Mouse (Mus musculus): ENCODE data around the gene Abcg8. TPM values are rescaled to one million over a fixed set of nuclear protein-coding genes. Genes with fewer than 3 reads are reported as not detected.

The Abcg8 gene
- not detected for total RNA-seq (2021)
- long read RNA-seq, experiment 1, result 0 reads
- long read RNA-seq, experiment 2, result 0 reads

- DNase-seq, result peak; percentile 27
- intact Hi-C loops (cut with DNase I; ENCODE audit: low total_unique reads), result no loop called here
These were observed at the start of gene Abcg8 for GRCm38 (mm10) chr17:84675951-84676366. TSS of gene Abcg8 (plus strand) at chr17:84676302.

DNA sequence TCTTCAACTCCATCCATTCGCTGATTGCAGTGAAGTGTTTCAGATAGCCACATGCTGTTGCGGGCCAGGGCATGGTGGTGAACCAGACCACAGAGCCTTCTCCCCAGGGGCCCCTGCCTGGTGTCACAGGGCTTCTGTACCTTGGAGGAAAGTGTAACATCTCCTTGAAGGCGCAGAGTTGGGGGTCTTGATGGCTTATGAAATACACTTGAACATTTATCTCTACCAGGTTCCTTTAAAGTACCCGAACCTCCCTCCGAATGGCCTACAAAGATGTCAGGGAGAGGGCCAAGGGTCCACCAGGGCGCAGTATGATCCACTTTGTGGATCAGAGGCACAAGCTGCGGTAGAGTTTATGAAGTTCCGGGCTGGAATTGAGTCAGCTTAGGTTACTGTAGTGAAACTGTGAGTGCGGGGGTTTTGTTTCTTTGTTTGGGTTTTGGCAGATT is 49.2 kb upstream of the Abcg8 start:
- no peak for DNase-seq
- intact Hi-C loops (cut with DNase I; ENCODE audit: low total_unique reads), result no loop called here

DNA sequence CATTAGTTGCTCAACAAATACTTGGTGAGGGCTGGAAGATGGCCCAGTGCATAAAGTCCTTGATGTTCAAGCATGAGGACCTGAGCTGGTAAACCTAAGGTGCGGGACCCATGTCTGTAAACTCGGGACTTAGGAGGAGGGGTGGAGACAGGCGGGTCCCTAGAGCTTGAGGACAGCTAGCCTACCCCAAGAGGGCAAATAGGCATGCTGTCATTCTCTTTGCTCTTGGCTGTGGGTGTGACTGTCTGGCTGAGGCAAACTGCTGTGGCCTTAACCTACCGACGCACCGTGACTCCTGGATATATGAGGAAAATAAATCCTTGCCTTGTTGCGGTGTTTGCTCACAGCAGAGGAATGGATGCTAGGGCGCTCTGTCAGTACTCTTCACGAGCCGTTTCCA is 48.4 kb upstream of the Abcg8 start:
- DNase-seq, result no peak
- intact Hi-C loops (cut with DNase I; ENCODE audit: low total_unique reads), result no loop called here

DNA sequence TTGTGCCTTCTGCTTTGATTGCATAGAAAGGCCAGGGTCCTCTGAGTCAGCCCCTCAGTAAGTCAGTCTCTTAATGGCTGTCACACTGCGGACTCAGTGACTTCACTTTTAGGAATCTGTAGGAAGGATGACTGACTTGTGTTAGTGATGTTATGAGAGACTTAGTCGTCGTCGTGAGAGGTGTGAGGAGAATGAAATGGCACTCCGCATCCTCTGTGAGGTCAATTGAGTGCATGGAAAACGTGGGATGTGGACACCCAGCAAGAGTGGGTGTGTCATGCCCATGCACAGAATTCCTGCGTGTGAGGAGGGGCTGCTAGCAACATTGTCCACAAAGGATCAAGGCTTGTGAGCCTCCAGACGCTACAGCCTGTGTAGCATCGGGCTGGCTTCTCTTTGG is 47.5 kb upstream of the Abcg8 start:
- intact Hi-C loops (cut with DNase I; ENCODE audit: low total_unique reads), result no loop called here
- DNase-seq, result no peak

DNA sequence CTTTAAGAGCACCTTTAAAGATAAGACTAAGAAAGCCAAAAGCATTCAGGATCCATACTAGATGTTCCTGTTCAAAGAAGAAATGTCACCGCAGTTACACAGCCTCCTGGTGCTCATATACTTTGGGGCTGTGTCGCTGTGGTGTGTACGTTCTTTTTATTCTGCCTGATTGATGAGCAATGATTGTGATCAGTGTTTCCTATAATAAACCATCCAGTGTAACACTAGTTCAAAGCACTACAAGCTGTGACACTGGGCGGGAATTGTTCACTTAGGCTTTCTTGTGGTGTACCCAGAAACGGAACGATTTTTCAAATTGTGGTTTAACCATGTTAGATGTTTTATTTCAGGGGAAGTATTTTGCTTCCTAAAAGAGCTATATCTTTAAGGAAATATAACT is 44.3 kb upstream of the Abcg8 start:
- no peak for DNase-seq
- intact Hi-C loops (cut with DNase I; ENCODE audit: low total_unique reads), result no loop called here

DNA sequence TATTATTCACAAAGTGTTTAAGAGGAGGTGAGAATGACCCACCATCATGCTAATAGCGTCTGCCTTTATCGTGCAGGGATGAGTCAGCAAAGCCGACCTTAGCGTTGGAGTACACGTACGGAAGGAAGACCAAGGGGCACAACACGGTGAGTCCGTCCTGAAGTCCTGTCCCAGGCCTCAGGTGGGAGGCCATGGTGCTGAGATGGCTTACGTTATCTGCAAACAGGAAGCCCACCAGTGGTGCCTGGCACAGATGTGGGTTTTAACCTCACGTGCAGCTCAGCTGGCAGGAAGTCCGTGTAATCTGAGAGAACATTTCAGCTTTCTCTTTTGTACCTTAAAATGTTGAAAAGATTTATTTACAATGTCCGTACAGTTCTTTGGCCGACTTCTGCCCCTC is 42.7 kb upstream of the Abcg8 start:
- intact Hi-C loops (cut with DNase I; ENCODE audit: low total_unique reads), result no loop called here
- DNase-seq, result no peak

- DNase-seq, result peak; percentile 28
- intact Hi-C loops (cut with DNase I; ENCODE audit: low total_unique reads), result no loop called here
These were observed 39.8 kb upstream of the Abcg8 start for GRCm38 (mm10) chr17:84636328-84636727.

DNA sequence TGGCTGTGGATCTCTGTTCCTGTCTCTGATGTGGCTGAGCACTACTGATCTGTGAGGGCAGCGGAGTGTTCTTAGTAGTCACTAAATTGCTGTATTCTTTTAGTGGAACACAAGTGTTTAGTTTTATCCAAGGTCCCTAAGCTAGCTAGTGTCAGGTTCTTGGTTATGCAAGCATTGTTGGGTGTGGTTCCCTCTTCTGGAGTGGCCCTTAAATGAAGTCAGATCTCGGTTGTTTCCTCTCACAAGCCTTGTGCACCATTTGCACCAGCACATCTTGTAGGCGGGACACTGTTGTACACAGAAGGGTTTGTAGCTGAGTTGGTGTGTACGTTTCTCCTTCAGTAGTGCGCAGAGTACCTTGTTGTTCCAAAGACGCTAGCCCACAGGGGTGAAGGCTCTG is 38.1 kb upstream of the Abcg8 start:
- no peak for DNase-seq
- intact Hi-C loops (cut with DNase I; ENCODE audit: low total_unique reads), result no loop called here

GRCm38 (mm10) chr17:84639796-84640378 is 36.2 kb upstream of the Abcg8 start:
- no peak for DNase-seq
- intact Hi-C loops (cut with DNase I; ENCODE audit: low total_unique reads), result no loop called here

GRCm38 (mm10) chr17:84641893-84642292 is 34.2 kb upstream of the Abcg8 start:
- no peak for DNase-seq
- intact Hi-C loops (cut with DNase I; ENCODE audit: low total_unique reads), result no loop called here

GRCm38 (mm10) chr17:84642324-84642723 is 33.8 kb upstream of the Abcg8 start:
- intact Hi-C loops (cut with DNase I; ENCODE audit: low total_unique reads), result no loop called here
- no peak for DNase-seq

DNA sequence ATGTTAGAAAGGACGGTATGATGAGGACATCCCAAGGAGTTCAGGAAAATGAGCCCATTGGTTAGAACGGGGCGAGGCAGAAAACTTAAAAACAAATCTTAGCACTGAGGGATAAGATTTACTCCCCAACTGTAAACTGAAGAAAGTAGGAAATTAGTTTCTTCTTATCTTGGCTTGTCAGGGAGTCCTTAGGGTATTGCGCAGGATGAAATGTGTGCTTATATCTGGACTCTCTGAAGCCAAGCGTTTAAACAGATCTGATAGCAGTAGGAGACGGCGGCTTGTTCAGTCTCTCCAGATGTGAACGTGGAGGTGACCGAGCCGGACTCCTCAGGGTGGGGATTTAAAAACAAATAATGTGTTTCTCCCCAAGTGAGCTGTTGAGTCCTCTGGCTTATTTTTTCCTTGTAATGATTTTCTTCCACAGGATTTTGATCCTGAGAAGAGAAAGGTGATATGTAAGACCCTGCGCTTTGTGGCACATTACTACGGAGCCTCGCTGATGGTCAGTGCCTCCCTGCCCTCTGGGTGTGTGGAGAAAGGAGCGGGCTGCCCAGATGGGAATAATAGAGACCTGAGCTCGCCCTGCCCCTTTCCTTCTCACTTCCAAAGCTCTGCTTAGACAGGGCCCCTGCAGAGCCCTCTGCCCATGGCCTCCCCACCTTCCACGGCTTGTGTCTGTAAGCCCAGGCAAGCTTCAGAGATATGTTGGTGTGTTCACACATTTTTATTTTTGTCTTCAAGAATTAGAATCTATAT is 31.6 kb upstream of the Abcg8 start:
- intact Hi-C loops (cut with DNase I; ENCODE audit: low total_unique reads), result no loop called here
- DNase-seq, result no peak

GRCm38 (mm10) chr17:84645119-84645518 is 31.0 kb upstream of the Abcg8 start:
- DNase-seq, result no peak
- intact Hi-C loops (cut with DNase I; ENCODE audit: low total_unique reads), result no loop called here

GRCm38 (mm10) chr17:84645894-84646293 is 30.2 kb upstream of the Abcg8 start:
- DNase-seq, result no peak
- intact Hi-C loops (cut with DNase I; ENCODE audit: low total_unique reads), result no loop called here

DNA sequence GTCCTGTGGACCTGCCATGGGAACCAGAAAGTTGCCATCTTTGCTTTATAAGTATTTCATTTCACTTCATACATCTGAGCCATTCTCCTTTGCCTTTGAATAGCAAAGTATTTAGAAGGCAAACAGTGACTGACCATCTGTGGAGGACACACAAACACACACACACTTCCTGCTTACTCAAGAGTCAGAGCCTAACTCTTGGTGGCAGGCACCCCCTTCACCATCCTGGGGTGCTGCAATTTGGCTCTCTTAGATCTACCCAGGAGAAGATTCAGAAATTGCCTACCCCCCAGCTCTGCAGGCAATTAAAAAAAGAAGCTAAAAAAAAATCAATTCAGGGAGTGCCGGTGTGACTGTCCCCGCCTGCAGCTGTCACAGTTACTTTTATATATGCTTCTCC is 29.6 kb upstream of the Abcg8 start:
- DNase-seq, result no peak
- intact Hi-C loops (cut with DNase I; ENCODE audit: low total_unique reads), result no loop called here

DNA sequence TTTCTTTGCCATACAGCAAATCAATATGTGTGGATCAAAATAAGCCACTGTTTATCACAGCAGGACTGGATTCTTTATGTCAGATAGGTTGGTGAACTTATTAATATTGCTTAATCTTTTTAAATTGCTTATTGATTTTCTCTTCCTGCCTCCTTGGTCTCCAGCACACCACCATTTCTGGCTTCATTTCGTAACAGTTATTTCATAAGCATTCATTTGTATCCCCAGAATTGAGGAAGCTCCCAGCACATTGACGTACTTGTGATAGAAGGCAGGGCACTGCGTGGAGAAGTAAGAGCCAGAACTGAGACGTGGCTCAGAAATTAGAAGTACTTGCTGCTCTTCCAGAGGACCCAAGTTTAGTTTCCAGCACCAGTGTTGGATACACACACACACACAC is 28.5 kb upstream of the Abcg8 start:
- DNase-seq, result no peak
- intact Hi-C loops (cut with DNase I; ENCODE audit: low total_unique reads), result no loop called here

GRCm38 (mm10) chr17:84650302-84651017 is 25.6 kb upstream of the Abcg8 start:
- DNase-seq, result no peak
- intact Hi-C loops (cut with DNase I; ENCODE audit: low total_unique reads), result no loop called here

DNA sequence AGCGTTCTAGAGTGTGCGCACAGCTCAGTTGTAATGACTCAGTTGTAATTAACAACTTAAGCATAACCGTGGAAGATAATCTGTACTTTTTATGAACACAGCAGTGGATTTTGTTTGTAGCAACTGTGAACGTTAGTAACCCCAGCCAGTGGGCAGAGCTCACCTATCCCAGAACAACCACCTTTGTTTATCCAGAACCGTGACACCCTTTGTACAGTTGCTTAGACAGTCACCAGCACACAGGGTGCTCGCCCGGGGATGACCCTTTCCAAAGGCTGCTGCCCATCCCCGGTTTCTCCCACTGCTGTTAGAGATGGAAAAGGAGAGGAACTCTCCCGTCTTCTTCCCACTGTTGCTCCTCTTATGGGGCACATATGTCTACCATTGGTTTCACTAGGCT is 22.6 kb upstream of the Abcg8 start:
- no peak for DNase-seq
- intact Hi-C loops (cut with DNase I; ENCODE audit: low total_unique reads), result no loop called here

GRCm38 (mm10) chr17:84656205-84656604 is 19.9 kb upstream of the Abcg8 start:
- no peak for DNase-seq
- intact Hi-C loops (cut with DNase I; ENCODE audit: low total_unique reads), result no loop called here

DNA sequence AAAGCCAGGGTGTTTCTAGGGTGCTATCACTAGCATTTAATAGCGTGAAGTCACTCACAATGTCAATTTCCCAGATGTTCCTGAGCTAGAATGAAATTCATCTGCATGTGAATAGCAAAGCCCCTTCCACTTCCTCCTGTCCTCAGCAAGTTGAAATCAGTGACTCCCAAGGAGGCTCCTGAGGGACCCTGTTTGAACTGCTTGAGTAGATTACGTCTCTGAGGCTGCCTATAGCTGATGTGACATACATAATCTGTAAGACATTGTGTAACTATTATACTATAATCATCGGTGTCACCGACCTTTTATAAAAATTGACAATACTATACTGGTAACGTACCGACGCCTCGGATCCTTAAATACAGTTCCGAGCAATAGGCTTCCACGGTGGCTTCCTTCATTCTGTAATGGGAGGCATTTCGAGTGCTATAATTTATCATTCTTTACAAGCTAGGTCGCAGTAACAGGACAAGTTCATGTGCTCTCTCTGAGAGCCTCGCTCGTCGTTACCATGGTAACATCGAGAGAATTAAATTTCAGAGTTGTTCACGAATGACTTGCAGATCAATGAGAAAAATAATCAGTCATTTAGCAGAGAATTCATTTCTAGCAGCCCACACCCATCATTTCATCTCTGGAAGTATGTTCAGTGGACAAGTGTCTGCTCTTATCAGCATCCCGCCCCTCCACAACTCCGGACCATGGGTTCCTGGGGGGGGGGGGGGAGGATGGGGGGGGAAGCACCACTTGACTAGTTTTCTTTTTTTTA is 19.3 kb upstream of the Abcg8 start:
- intact Hi-C loops (cut with DNase I; ENCODE audit: low total_unique reads), result no loop called here

More for the DNA sequence above, 19.3 kb upstream of the Abcg8 start:
- DNase-seq, result no peak

Data from gastrocnemius, postnatal 14 days (tissue).